ENCODE assay signal across 19 mouse cellular contexts in genomic region chr9:121842914-121843313, GRCm38 (mm10). TPM values are rescaled to one million over a fixed set of nuclear protein-coding genes. Genes with fewer than 3 reads are reported as not detected.
A peak's percentile ranks its signal among the peaks of the same experiment; 100 is the strongest.
DNase-seq lines count a peak whose midpoint lies in the region; TF ChIP-seq lines count a peak whose summit lies in the region.
"Had no signal": no experiment of that assay in that cellular context is flagged by ENCODE, and none has a peak within 500 bp of the region (broad histone marks: within the 10 kb centered on the region; RNA-seq: fewer than 3 reads in every experiment).

No protein-coding gene starts in this region.

- intact Hi-C loops in left cerebral cortex, postnatal 25 days (cut with DNase I), result no loop called here

- no peak overlapping the region for H3K27ac ChIP-seq in kidney, adult 2 months (ENCODE audit: insufficient read depth, low read depth, low read length)
- H3K27ac ChIP-seq in bone marrow macrophage, adult 2 months (ENCODE audit: insufficient read depth, low read depth, low read length), result no peak overlapping the region
- H3K27ac ChIP-seq: forebrain, embryonic 15.5 days; midbrain, embryonic 15.5 days had no signal

- no peak overlapping the region for H3K4me3 ChIP-seq in kidney, adult 2 months (ENCODE audit: insufficient read depth, low read depth, low read length)
- H3K4me3 ChIP-seq in bone marrow macrophage, adult 2 months (ENCODE audit: insufficient read depth, low read length), result no peak overlapping the region
- H3K4me3 ChIP-seq: forebrain, embryonic 15.5 days; midbrain, embryonic 15.5 days had no signal

- 91% methylated on average over 2 of the region's 2 CpGs for WGBS in kidney, adult 2 months

- H3K27me3 ChIP-seq in kidney, adult 2 months (replicated peaks; ENCODE audit: control insufficient read depth, insufficient read depth, low read length), result no peaks in the 10 kb centered on the region
- H3K27me3 ChIP-seq: forebrain, embryonic 15.5 days; midbrain, embryonic 15.5 days had no signal

- H3K4me1 ChIP-seq in kidney, adult 2 months (ENCODE audit: control insufficient read depth, insufficient read depth, low read length), result 0 out of 2 replicates have a peak, but pooled peaks cover 3% of the 10 kb centered on the region
- H3K4me1 ChIP-seq in bone marrow macrophage, adult 2 months (ENCODE audit: control insufficient read depth, insufficient read depth, low read length), result peaks cover 5% of the 10 kb centered on the region; the same call in 1 of the 2 replicates

- DNase-seq in kidney, adult 2 months, result no peak
- DNase-seq in kidney, postnatal 25 days, result no peak
- DNase-seq in thymus, postnatal 0 days (ENCODE audit: low spot score), result peak; percentile 8
- DNase-seq in thymus, adult 18-20 months, result no peak
- DNase-seq in urinary bladder, postnatal 10 days (ENCODE audit: low spot score), result no peak
- no peak for DNase-seq in left cerebral cortex, postnatal 25 days (ENCODE audit: low spot score in 2 of 2)
- DNase-seq: adrenal gland, postnatal 10 days; cerebellum, adult 9-11 months; embryo, embryonic 11 days; heart, postnatal 36 days; kidney, postnatal 14 days; right cerebral cortex, postnatal 14 days had no signal

- TF ChIP-seq CTCF in kidney, adult 2 months (conservative IDR thresholded peaks at IDR 0.05; ENCODE audit: insufficient read depth, insufficient read length, low read depth, low read length), result 0 out of 2 replicates have a peak, but pooled peaks have one; percentile 12
- TF ChIP-seq CTCF in bone marrow macrophage, adult 2 months (IDR thresholded peaks at IDR 0.05; ENCODE audit: low read depth, low read length), result peak; percentile 36; the same call in 1 of the 2 replicates

- no peak for TF ChIP-seq POLR2A in kidney, adult 2 months (IDR thresholded peaks at IDR 0.05; ENCODE audit: low read depth, low read length)
- no peak for TF ChIP-seq POLR2A in bone marrow macrophage, adult 2 months (IDR thresholded peaks at IDR 0.05; ENCODE audit: borderline replicate concordance, low read depth, low read length)

- no peaks in the 10 kb centered on the region for H3K36me3 ChIP-seq in kidney, adult 2 months (ENCODE audit: control insufficient read depth, insufficient read depth, low read length)
- H3K36me3 ChIP-seq: forebrain, embryonic 15.5 days; midbrain, embryonic 15.5 days had no signal

RNA-seq across cellular contexts. Expression of gene Ccdc13, which starts 3.7 kb away (rescaled TPM):
- 0.30 TPM in 2 replicates for polyA plus RNA-seq in kidney, adult 2 months (2012; rRNA removed)
- 0.24 and 0.29 TPM in 2 replicates for polyA plus RNA-seq in thymus, postnatal 0 days (2015; fragmentation: Nextera tagmentation; extraction: Ambion mirVana)
- not detected in 2 replicates for polyA plus RNA-seq in bone marrow macrophage, adult 2 months (2012; ENCODE audit: insufficient read depth, insufficient read length, missing spikeins)
- total RNA-seq in left cerebral cortex, postnatal 25 days (2021), result 1 to 10 TPM; 5.2 to 6.9 TPM
- total RNA-seq: heart, postnatal 36 days had no signal
- polyA plus RNA-seq: inflammation-experienced regulatory T-cells, adult 6 months; liver, embryonic 16.5 days had no signal

RNA-seq across cellular contexts. Expression of gene Higd1a, which starts 15.2 kb away (rescaled TPM):
- polyA plus RNA-seq in kidney, adult 2 months (2012; rRNA removed), result 22.7 and 36.6 TPM in 2 replicates
- 142 and 156 TPM in 2 replicates for polyA plus RNA-seq in thymus, postnatal 0 days (2015; fragmentation: Nextera tagmentation; extraction: Ambion mirVana)
- polyA plus RNA-seq in bone marrow macrophage, adult 2 months (2012; ENCODE audit: insufficient read depth, insufficient read length, missing spikeins), result 45.9 and 52.3 TPM in 2 replicates
- 10 to 100 TPM; 94.1 to 99.6 TPM for total RNA-seq in left cerebral cortex, postnatal 25 days (2021)

RNA-seq across cellular contexts. Expression of gene Hhatl, which starts 50.6 kb away (rescaled TPM):
- 19.1 and 22.5 TPM in 2 replicates for polyA plus RNA-seq in kidney, adult 2 months (2012; rRNA removed)
- polyA plus RNA-seq in thymus, postnatal 0 days (2015; fragmentation: Nextera tagmentation; extraction: Ambion mirVana), result 0.40 and 0.51 TPM in 2 replicates
- polyA plus RNA-seq in bone marrow macrophage, adult 2 months (2012; ENCODE audit: insufficient read depth, insufficient read length, missing spikeins), result not detected in 2 replicates
- total RNA-seq in left cerebral cortex, postnatal 25 days (2021), result 10 to 100 TPM; 16.1 to 18.8 TPM
- total RNA-seq: G1E had no signal
- polyA plus RNA-seq: G1E; inflammation-experienced regulatory T-cells, adult 6 months; limb, embryonic 11.5 days had no signal

RNA-seq across cellular contexts. Expression of gene Ackr2, which starts 55.2 kb away (rescaled TPM):
- polyA plus RNA-seq in kidney, adult 2 months (2012; rRNA removed), result 0.94 and 1.1 TPM in 2 replicates
- 0.26 and 0.31 TPM in 2 replicates for polyA plus RNA-seq in thymus, postnatal 0 days (2015; fragmentation: Nextera tagmentation; extraction: Ambion mirVana)
- polyA plus RNA-seq in bone marrow macrophage, adult 2 months (2012; ENCODE audit: insufficient read depth, insufficient read length, missing spikeins), result not detected in 2 replicates
- 1 to 10 TPM; 5.5 to 7.6 TPM for total RNA-seq in left cerebral cortex, postnatal 25 days (2021)
- polyA plus RNA-seq: G1E; inflammation-experienced regulatory T-cells, adult 6 months had no signal

Comparison
In these comparisons a context has a peak if more than half of its experiments do, and no peak if none do; other contexts are left out.
1. RNA of gene Hhatl, which starts 50.6 kb away (polyA plus RNA-seq): 19.1 to 22.5 TPM in kidney, adult 2 months; 0.40 to 0.51 TPM in thymus, postnatal 0 days and not detected in bone marrow macrophage, adult 2 months; every median in the first group is over 10 times any median in the second.